Mouse (Mus musculus) cerebellum, adult 9-11 months (tissue): ENCODE measurements around the gene Rnpep.
A peak's percentile ranks its signal among the peaks of the same experiment; 100 is the strongest.
"Not testable (repeated sequence)": the region's sequence is repeated elsewhere in the genome, so short reads cannot be mapped to it uniquely, and the experiment has no call there.

Experiments used
- DNase-seq: peaks from one replicate; pipeline ENCODE4 v3.0.0; 2022

Rnpep gene

DNA sequence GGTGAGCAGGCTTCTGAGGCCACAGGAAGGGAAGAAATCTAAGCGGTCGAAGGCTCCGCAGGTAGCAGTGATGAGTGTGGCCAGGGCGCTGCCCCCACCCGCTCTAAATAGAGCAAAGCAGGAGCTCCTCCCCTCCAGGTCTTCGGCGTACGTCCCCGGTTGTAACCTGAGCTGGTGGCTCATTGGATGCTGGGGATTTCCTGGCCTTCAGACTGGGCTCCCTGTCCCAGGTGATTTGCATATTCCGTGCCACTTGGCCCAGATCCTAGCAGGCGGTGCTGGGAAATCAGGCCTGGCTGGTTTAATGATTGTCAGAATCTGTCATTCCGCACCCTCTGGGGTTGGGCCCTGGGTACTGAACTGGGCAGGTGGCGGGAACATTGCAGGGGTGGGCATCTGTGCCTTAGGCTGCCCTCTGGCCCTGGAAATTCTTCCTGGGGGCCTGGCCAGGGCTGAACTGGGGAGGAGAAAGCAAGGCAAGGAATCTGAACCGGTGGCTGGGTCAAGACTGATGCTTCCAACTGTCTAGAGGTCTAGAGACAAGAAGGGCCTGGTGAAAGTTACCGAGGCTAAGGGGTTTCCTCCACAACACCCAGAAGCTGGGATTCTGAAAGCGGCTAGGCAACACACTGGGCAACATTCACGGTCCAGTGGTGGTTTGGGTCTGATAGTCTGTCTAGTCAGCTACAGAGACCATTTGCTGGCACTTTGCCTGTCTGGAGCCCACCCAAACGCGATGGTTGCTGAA is 25.3 kb downstream of the Rnpep start, which contains the start of gene Elf3:
Gene Elf3 (minus strand): TSS at position 189 of the 748 bp plus-strand sequence.
- DNase-seq, result peak; percentile 78

DNA sequence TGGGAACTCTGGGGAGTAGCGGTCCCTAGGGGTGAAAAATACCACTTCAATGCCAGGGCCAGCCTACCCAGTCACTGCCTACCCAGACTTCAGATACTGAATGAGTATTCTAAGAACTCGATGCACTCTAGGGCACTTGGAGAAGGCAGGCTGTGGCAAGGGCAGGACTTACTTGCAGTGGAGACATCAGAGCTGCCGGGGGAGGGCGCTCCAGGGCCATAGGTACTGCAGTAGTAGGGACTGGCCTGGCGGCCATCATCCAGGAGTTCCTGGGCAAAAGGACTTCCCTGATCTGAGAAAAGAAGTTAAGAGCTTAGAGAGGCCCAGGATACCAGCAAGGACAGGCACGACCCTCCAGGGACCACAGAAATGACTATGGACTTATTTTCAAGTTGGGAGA is 27.6 kb downstream of the Rnpep start:
- DNase-seq, result no peak

DNA sequence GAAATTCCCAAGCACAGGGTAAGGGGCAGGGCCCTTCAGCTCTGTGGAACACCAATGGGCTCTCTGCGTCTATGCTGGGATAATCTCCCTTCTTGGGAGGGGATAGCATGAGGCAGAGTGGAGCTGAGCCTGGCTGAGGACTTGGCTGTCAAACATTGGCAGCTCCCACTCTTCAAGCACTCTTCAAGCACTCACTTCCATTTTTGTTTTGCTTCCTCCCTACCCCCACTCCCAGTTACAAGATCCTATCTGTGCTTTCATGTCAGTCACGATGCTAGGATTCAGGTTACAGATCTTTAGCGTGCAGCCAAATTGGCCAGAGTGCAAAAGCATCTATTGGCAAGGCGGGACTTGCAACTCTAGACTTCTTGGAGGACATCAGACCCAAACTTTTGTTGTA is 31.0 kb downstream of the Rnpep start:
- DNase-seq, result no peak

DNA sequence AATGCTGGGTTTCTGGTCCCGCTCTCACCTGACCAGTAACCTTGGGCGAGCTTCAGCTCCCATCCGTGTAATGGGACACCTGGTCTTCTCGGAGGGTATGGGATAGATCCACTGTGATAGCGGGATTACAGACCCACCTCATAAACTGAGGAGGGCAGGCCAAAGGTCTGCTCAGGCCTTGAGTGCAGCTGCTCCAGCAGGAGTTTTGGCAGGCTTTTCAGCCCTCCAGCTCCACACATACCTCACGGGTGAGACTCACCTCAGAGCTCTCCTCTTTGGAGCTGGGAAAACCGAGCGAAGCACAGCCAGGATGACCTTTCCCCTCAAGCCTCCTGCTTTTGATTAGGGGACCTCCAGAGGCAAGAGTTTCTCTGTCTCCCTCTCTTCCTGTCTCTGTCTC is 32.5 kb downstream of the Rnpep start:
- DNase-seq, result no peak

DNA sequence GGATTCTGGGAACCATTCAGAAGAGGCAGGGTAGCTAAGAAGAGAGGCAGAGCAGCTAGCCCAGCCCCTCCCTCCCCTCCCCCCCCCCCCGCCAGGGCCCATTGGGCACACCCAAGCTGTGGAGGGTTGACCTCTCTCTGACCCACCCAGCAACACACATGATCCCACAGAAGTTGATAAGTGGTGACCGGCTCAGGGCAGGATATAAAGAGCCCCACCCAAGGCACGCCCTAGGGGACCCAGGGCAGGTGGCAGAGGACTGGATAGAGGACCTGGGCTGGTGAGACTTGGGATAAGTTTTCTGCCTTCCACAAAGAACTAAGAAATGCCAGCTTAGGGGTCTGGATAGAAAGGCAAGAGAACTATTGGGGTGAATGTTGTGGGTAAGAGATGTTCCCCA is 33.2 kb downstream of the Rnpep start:
- DNase-seq, result no peak

DNA sequence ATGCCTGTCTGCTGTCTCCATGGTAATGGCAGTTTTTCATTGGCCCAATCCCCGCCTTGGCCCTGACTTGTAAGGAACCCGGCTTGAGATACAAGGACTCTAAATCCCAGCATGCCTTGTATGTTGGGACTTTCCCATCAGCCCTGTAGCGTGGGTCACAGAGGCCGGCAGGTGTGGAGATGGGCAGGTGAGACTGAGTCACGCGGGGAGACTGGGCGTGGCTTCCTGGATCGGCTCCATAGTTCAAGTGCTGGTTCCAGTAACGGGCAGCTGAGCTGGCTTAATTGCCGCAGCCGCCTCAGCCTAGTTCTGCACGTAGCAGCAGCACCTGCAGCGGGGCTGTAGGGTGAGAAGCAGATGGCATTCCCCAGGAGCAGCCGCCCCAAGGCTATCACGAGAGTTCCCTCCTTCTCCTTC is 35.4 kb downstream of the Rnpep start:
- peak; percentile 73 for DNase-seq

DNA sequence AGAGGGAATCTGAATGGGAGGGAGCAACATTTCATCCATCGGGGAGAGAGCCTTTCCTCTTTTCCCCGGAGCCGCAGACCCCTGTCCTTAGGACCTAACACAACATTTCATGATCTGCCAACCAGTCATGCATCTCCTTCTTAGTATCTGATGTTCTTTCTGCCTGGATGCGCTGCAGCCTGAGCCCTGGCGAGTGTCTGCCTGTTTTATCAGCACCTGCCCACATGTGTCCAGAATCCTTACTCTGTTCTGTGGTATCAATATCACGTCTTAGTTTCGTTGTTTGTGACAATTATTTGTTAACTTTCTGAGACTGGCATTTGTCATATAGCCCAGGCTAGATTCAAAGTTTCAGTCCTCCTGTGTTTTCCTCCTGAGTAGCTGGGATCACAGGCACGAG is 39.9 kb downstream of the Rnpep start:
- no peak for DNase-seq

DNA sequence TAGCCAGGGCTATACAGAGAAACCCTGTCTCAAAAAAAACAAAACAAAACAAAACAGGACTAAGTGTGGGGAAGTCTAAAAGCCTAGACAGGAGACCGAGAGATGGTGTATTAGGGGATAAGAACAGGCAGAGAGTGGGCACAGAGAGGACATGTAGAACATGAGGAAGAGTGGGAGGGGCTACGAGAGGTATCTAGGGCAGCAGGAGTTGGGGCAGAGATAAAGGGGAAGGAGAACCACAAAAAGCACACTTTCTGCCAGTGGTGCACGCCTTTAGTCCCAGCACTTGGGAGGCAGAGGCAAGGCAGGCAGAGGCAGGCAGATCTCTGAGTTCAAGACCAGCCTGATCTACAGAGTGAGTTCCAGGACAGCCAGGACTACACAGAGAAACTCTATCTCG is 43.7 kb downstream of the Rnpep start:
- DNase-seq, result not testable (repeated sequence)

DNA sequence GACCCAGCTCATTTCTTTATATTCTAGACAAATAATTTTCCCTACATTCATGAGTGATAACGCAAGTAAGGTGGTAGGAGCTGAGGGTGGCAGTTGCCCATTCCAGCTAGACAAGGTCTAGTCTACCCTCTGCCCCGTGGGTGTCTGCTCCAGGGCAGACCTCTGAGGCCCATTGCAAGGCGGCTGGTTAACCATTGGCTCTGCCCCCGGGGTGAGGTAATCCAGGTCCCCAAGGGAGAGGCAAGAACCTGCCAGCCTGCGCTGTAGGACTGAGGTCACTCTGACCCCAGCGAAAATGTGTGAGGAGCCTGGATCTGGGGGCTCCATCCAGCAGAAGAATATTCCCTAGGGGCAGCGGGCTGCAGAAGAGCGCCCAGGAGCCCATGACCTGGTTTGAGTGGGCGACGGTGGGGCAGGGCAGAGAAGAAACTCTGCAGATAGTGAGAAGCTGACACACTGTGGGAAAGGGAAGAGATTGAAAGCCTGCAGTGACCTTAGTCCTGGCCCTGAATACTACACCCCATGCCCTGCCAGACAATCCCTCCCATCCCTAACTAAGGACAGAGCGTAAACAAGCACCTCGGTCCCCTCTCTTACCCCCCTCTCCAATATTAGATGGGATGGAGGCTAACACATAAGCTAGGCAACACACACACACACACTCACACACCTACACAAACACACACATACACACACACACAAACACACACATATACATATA is 46.6 kb downstream of the Rnpep start:
- no peak for DNase-seq

DNA sequence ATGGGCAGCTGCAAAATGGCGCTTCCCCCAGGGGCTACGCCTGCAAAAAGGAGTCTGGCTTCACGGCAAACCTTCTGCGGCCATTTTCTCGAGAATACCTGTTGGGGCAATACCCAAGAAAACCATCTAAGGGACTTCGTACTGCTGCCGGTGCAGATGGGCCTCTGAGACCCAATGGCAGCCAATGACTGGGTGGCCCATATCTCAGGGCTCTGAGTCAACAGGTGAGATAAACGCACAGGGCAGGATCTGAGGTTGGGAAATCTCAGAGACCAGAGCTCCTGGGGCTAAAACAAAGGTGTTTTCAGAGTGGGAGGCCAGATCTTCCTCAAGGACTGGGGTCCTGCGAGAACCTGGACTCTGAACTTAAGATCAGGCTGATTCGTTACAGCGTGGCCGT is 49.1 kb downstream of the Rnpep start:
- DNase-seq, result no peak

DNA sequence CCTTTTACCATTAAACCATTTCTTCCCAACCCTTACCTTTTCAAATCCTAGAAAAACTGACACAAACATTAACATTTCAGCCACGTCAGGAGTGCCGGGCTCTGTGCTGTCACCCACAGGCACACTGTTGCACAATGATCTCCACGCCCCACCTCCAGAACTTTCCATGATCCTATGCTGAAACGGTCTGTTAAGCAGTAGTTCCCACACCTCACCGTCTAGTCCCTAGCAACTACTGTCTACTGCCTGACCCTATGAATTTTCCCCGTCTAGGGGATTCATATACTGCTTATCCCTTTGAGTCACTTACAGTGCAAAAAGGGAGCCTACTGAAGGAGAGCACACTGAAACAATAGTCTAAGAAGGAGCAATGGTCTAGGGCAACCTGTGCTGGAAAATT is 49.9 kb downstream of the Rnpep start:
- DNase-seq, result no peak

DNA sequence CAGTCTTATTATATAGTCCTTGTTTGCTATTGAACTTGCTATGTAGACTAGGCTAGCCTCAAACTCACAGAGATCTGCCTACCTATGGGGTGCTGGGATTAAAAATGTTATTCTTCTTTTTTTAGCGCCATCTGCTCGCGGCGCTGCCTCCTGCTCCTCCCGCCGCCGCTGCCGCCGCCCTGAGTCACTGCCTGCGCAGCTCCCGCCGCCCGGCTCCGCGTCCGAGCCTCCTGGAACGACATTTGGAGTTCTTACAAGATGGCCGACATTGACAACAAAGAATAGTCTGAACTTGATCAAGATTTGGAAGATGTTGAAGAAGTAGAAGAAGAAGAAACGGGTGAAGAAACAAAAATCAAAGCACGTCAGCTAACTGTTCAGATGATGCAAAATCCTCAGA is 52.0 kb downstream of the Rnpep start:
- not testable (repeated sequence) for DNase-seq

DNA sequence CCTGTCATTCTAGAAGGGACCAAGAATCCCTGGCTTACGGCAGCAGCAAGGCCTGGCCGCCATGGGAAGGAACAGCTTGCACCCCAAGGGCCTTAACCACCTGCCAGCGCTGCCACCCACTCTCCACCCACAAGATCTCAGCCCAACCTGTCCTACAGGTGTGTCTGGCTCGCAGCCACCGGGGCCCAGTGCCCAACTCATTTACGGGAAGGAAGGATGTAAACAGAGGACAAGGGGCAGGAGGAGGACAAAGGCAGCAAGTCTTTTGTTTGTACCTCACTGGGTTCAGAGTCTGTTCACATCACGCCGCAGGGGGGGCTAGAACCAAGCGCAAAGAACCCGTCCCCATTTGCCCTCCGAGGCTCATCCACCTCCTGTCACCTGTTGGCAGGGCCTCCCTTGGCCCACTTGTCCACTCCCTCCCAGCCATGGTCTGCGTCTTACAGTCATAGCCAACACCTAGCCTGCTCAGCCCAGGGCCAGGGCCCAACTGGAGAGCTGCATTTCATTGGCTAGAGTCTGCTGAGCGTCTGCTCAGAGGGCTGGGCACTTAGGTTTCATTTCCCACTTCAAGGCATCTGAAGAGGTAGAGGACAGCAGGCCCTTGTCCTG is 56.4 kb downstream of the Rnpep start:
- peak; percentile 40 for DNase-seq

DNA sequence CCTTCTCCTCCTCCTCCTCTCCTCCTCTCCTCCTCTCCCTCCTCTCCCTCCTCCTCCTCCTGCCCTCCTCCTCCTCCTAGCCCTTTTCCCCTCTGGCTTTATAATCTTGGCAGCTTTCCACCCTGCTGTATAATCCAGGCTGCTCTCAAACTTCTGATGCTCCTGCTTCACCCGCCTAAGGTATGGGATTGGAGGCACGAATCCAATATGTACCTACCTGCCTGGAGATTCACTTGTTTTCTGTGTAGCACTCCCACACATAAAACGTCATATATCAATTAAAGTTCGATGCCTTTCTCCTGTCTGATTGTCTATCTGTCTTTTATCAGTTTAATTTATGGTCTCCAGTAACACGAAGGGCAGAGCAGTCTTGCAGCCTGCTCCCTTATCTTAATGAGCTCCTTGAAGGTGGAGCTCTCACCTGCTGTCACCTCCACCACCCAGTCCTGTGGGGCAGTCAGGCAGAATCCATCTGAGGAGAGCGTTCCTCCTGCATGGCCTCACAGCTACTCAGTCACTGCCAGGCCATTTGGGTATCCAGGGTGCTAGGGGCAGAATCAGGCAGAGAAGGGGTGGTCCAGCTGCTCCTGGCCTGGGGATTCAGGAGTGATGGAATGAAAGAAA is 58.8 kb downstream of the Rnpep start:
- no peak for DNase-seq

DNA sequence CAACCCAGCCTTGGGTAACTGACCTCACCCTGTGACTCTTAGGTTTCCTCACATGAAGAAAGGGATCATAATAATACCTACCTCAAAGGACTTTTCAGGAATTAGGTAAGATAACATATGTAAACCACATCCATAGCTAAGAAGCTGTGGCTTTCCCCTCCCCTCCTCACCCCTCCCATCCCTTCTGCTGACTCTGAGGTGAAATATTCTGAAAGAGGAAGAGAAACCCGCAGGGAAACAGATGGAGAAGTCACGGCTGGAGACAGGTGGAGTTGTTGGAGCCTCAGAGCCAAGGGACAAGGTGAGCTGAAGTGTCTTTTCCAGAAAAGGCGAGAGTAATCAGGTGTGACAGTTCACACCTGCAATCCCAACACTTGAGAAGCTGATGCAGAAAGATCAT is 59.7 kb downstream of the Rnpep start:
- DNase-seq, result peak; percentile 36

DNA sequence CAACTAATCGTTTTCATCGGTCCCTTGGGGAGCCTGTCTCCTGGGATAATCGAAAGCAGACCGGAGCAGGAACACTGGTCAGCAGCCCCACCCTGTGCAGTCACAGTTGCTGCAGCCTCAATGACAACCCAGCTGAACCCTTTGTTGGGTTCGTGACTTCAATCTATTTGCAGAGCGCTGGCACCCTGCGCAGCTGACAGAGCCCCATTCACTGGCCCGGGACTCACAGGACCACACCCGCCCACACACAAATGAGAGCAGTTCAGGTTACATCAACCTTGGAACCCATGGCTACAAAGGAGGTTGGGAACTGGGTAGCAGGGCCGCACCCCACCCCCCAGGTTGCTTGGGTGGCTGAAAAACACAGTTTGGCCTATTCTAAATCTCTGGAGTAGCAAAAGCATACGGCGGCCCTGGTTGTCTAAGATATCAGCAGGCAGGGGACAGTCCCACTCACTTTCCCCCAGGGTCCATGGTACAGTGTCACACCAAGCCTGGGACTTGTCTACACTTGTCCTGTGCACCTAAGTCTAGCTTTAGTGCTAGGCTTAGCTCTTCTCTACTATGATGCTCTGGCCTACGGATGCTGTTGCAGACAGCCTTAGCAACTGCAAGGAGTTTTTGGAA is 66.2 kb downstream of the Rnpep start:
- DNase-seq, result no peak

DNA sequence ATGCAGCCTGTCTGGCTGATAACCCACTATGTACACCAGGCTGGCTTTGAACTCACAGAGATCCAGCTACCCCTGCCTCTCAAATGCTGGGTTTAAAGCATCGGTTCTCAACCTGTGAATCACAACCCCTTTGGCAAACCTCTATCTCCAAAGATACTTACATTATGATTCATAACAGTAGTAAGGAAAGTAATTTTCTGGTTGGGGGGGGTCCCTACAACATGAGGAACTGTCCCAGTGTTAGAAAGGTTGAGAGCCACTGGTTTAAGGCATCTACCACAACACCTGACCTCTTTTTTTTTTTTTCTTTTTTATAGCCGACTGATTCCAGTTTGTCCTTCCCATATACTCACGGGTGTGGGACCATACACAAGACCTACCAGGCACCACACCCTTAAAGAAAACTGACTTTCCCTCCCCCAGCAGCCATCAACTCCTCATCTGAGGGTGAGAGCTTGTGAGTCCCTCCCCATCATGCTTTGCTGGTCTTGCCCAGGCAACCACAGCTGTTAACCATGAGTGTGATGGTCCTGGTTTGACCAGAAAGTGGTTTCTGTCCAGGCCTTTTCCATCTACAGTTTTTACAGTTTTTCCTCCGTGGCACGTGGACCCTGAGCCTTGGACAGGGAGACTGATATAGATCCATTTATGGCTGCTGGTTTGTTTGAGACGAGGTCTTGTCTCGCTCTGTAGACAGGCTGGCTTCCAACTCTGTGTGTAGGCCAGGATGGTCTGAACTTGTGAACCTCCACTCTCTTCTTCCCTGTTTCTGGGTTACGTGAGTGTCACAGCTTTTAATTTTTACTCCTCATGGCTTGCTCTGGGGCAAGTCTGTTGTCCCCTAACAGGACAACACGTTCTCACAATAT is 69.9 kb downstream of the Rnpep start:
- DNase-seq, result no peak
